Mouse (Mus musculus): Measurements from ENCODE around the gene Cep19. TPM values are rescaled to one million over a fixed set of nuclear protein-coding genes. Genes with fewer than 3 reads are reported as not detected.
"Not testable (repeated sequence)": the region's sequence is repeated elsewhere in the genome, so short reads cannot be mapped to it uniquely, and the experiment has no call there.

Gene Cep19
- polyA plus RNA-seq (2014; fragmentation: Nextera tagmentation; extraction: Ambion mirVana): 50.9 and 58.3 TPM in 2 replicates

DNA sequence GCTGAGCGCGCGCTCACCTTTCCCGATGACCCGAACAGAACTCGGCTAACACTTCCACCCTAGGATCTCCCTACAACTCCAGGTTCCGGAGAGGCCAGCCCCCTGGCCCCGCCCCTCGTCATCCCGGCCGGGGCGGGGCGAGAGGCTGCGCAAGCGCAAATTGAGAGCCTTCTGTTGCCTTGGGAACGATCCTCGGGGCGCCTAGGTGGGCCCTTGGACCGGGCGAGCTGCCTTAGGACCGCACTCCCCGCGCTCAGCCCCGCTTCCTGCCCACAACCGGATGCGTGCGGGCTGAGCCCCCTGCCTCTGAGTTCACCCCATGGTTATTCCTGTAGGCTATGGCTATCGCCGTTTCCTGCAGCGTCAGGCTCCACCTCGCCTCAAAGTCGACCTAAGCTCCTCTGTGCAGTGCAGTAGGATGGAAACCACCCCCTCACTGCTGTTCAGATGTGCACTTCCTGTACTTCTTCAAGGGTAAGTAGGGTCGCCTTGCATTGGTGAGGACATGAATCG, at the start of gene Cep19, which contains the start of gene Pigx:
Gene Cep19 (plus strand): TSS at position 163 of the 513 bp plus-strand sequence.
Gene Pigx (minus strand): TSS at position 103 of the 513 bp plus-strand sequence.
- Histone ChIP-seq H3K27ac (ENCODE audit: low read depth, low read length) (peak within 1 kb of the TSS; percentile 71), H3K9me3 (ENCODE audit: control insufficient read depth, low read length) (no peaks in the 10 kb centered on the region), H3K4me1 (ENCODE audit: control insufficient read depth, insufficient read depth, low read length) (peaks cover 10% of the 10 kb centered on the region), H3K9ac (replicated peaks; ENCODE audit: low read depth, low read length) (peak within 1 kb of the TSS; percentile 74), H3K4me3 (ENCODE audit: low read depth, low read length) (peak within 1 kb of the TSS; percentile 93), H3K4me2 (ENCODE audit: low read depth, low read length) (peak within 1 kb of the TSS; percentile 75), H3K36me3 (ENCODE audit: control insufficient read depth, insufficient read depth, low read length) (no peaks in the 10 kb centered on the region), H3K27me3 (ENCODE audit: control insufficient read depth, insufficient read depth, low read length) (no peaks in the 10 kb centered on the region)
- under 1% methylated on average over 34 of the region's 34 CpGs for WGBS
- peak; percentile 98 for ATAC-seq (ENCODE audit: low read depth)

DNA sequence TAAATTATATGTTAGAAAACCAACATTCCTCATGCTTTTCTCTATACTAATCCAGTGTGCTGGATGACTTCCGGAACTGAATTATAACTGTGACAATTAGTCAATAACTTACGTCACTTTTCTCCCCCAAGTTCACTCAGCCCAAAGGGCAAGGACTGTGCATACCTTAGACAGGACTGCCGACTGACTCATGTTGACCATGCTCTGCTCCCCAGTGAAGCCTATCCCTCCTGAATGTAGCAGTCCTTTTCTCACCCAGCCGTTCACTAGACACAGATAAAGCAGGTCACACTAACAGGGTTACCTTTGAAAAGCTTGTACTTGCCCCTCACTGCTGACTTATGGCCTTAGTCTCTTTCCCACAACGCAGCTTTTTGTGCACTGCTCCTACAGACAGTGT, 40.8 kb upstream of the Cep19 start:
- 84% methylated on average over 5 of the region's 5 CpGs for WGBS
- no peak for ATAC-seq (ENCODE audit: low read depth)

GRCm38 (mm10) chr16:32059840-32060523, 39.6 kb upstream of the Cep19 start:
- Histone ChIP-seq H3K27me3 (ENCODE audit: control insufficient read depth, insufficient read depth, low read length) (no peaks in the 10 kb centered on the region), H3K9me3 (ENCODE audit: control insufficient read depth, low read length) (no peaks in the 10 kb centered on the region), H3K36me3 (ENCODE audit: control insufficient read depth, insufficient read depth, low read length) (no peaks in the 10 kb centered on the region), H3K9ac (replicated peaks; ENCODE audit: low read depth, low read length) (no peak overlapping the region), H3K27ac (ENCODE audit: low read depth, low read length) (no peak overlapping the region), H3K4me3 (ENCODE audit: low read depth, low read length) (no peak overlapping the region), H3K4me2 (ENCODE audit: low read depth, low read length) (no peak overlapping the region), H3K4me1 (ENCODE audit: control insufficient read depth, insufficient read depth, low read length) (no peaks in the 10 kb centered on the region)
- 79% methylated on average over 6 of the region's 6 CpGs for WGBS
- no peak for ATAC-seq (ENCODE audit: low read depth)

More for the DNA sequence above, 40.8 kb upstream of the Cep19 start:
- no peak overlapping the region for H3K27ac ChIP-seq (ENCODE audit: low read depth, low read length)
- no peaks in the 10 kb centered on the region for H3K36me3 ChIP-seq (ENCODE audit: control insufficient read depth, insufficient read depth, low read length)
- H3K9me3 ChIP-seq (ENCODE audit: control insufficient read depth, low read length): no peaks in the 10 kb centered on the region
- no peak overlapping the region for H3K4me2 ChIP-seq (ENCODE audit: low read depth, low read length)
- no peak overlapping the region for H3K9ac ChIP-seq (replicated peaks; ENCODE audit: low read depth, low read length)
- no peaks in the 10 kb centered on the region for H3K4me1 ChIP-seq (ENCODE audit: control insufficient read depth, insufficient read depth, low read length)
- no peak overlapping the region for H3K4me3 ChIP-seq (ENCODE audit: low read depth, low read length)
- H3K27me3 ChIP-seq (ENCODE audit: control insufficient read depth, insufficient read depth, low read length): no peaks in the 10 kb centered on the region

DNA sequence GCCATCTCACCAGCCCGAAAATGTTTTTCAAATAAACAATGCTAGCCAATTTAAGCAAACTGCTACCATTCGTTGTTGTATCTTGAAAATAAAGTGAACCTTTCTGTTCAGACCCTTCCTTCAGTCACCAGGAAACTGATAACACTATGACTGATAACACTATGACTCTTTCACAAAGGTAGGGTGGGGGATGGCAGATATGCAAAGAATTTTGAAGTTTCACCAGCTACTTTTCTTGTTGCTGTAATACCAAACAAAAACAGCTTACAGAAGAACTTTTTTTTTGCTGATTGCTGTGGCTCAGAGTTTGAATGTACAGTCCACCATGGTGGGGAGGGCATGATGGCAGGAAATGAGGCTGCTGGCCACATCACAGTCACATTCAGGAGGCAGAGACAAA, 37.4 kb upstream of the Cep19 start:
- ATAC-seq (ENCODE audit: low read depth): no peak
- WGBS: 92% methylated on average over 2 of the region's 2 CpGs

DNA sequence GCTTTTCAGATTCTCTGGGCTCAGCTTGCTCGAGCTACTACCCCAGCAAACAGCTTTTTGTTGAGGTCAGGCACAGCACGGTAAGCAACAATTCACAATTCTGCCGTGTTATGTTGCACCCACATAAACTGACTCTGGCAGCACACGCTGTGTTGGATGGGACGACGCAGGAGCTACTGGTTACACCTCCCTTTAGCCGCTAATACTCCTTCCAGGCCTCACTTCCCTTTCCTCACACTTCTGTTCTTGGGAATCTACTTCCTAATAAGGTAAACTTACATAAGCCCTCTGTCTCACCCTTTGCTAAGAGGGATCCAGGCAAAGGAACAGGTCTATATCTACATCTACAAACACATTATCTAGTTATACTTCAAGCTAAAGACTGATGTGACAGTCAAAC, 35.7 kb upstream of the Cep19 start:
- Histone ChIP-seq H3K27me3 (ENCODE audit: control insufficient read depth, insufficient read depth, low read length) (no peaks in the 10 kb centered on the region), H3K9me3 (ENCODE audit: control insufficient read depth, low read length) (no peaks in the 10 kb centered on the region), H3K9ac (replicated peaks; ENCODE audit: low read depth, low read length) (no peak overlapping the region), H3K27ac (ENCODE audit: low read depth, low read length) (no peak overlapping the region), H3K36me3 (ENCODE audit: control insufficient read depth, insufficient read depth, low read length) (no peaks in the 10 kb centered on the region; the same call in 1 of the 2 replicates), H3K4me3 (ENCODE audit: low read depth, low read length) (no peak overlapping the region), H3K4me1 (ENCODE audit: control insufficient read depth, insufficient read depth, low read length) (no peaks in the 10 kb centered on the region), H3K4me2 (ENCODE audit: low read depth, low read length) (no peak overlapping the region)
- no peak for ATAC-seq (ENCODE audit: low read depth)
- 86% methylated on average over 7 of the region's 7 CpGs for WGBS

More for the DNA sequence above, 37.4 kb upstream of the Cep19 start:
- no peaks in the 10 kb centered on the region for H3K36me3 ChIP-seq (ENCODE audit: control insufficient read depth, insufficient read depth, low read length)
- no peaks in the 10 kb centered on the region for H3K27me3 ChIP-seq (ENCODE audit: control insufficient read depth, insufficient read depth, low read length)
- H3K4me1 ChIP-seq (ENCODE audit: control insufficient read depth, insufficient read depth, low read length): no peaks in the 10 kb centered on the region
- no peak overlapping the region for H3K9ac ChIP-seq (replicated peaks; ENCODE audit: low read depth, low read length)
- no peaks in the 10 kb centered on the region for H3K9me3 ChIP-seq (ENCODE audit: control insufficient read depth, low read length)
- no peak overlapping the region for H3K4me3 ChIP-seq (ENCODE audit: low read depth, low read length)
- H3K27ac ChIP-seq (ENCODE audit: low read depth, low read length): no peak overlapping the region
- H3K4me2 ChIP-seq (ENCODE audit: low read depth, low read length): no peak overlapping the region

DNA sequence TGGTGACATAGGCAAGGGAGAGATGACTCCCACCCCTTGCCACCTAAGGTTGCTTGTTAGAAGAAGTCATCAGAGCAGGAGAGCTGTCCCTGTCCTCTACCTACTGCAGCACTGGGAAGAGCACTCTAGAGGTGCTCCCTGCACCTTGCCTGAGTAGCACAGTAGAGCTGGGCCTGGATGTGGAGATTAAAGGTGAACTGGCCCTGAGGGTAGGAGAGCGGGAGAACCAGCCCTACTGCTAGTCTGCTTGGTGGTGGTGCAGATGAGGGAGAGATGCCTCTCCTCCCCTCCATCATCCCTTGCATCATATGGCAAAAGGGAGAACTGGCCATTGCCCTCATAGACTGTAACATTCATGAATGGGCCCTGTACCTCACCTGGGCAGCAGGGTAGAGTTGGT, 32.7 kb upstream of the Cep19 start:
- no peak overlapping the region for H3K27ac ChIP-seq (ENCODE audit: low read depth, low read length)
- no peaks in the 10 kb centered on the region for H3K4me1 ChIP-seq (ENCODE audit: control insufficient read depth, insufficient read depth, low read length)
- no peak overlapping the region for H3K4me2 ChIP-seq (ENCODE audit: low read depth, low read length)
- WGBS: 100% methylated on average over 1 of the region's 1 CpGs
- H3K9ac ChIP-seq (replicated peaks; ENCODE audit: low read depth, low read length): no peak overlapping the region
- ATAC-seq (ENCODE audit: low read depth): no peak
- H3K36me3 ChIP-seq (ENCODE audit: control insufficient read depth, insufficient read depth, low read length): no peaks in the 10 kb centered on the region; the same call in 1 of the 2 replicates
- no peak overlapping the region for H3K4me3 ChIP-seq (ENCODE audit: low read depth, low read length)
- no peaks in the 10 kb centered on the region for H3K9me3 ChIP-seq (ENCODE audit: control insufficient read depth, low read length)
- H3K27me3 ChIP-seq (ENCODE audit: control insufficient read depth, insufficient read depth, low read length): no peaks in the 10 kb centered on the region

GRCm38 (mm10) chr16:32068389-32069300, 31.0 kb upstream of the Cep19 start:
- Histone ChIP-seq H3K9ac (replicated peaks; ENCODE audit: low read depth, low read length) (no peak overlapping the region), H3K4me1 (ENCODE audit: control insufficient read depth, insufficient read depth, low read length) (no peaks in the 10 kb centered on the region), H3K4me3 (ENCODE audit: low read depth, low read length) (no peak overlapping the region), H3K36me3 (ENCODE audit: control insufficient read depth, insufficient read depth, low read length) (no peaks in the 10 kb centered on the region; the same call in 1 of the 2 replicates), H3K27ac (ENCODE audit: low read depth, low read length) (no peak overlapping the region), H3K27me3 (ENCODE audit: control insufficient read depth, insufficient read depth, low read length) (no peaks in the 10 kb centered on the region), H3K9me3 (ENCODE audit: control insufficient read depth, low read length) (no peaks in the 10 kb centered on the region), H3K4me2 (ENCODE audit: low read depth, low read length) (no peak overlapping the region)
- WGBS: 85% methylated on average over 12 of the region's 12 CpGs
- ATAC-seq (ENCODE audit: low read depth): no peak

DNA sequence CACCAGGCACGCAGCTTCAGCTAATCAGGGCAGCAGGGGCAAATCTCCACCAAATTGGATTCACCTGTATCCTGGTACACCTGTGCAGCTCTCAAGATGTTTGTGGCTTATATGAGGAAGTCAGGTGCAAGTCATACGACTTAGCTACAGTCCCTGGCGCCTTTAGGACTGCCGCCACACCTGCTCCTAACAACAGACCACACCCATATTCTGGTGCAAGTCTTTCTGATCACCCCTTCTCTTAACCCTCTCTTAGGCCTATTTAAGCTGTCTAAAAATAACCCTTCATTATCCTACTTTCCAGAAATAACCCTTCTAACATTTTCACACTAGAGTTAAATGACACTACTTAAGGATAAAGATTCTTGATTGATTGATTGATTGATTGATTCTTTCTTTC, 29.5 kb upstream of the Cep19 start:
- not testable (repeated sequence) for H3K27me3 ChIP-seq (ENCODE audit: control insufficient read depth, insufficient read depth, low read length); H3K4me1 ChIP-seq (ENCODE audit: control insufficient read depth, insufficient read depth, low read length); H3K4me2 ChIP-seq (ENCODE audit: low read depth, low read length); H3K9ac ChIP-seq (replicated peaks; ENCODE audit: low read depth, low read length); H3K9me3 ChIP-seq (ENCODE audit: control insufficient read depth, low read length); H3K27ac ChIP-seq (ENCODE audit: low read depth, low read length); H3K36me3 ChIP-seq (ENCODE audit: control insufficient read depth, insufficient read depth, low read length); H3K4me3 ChIP-seq (ENCODE audit: low read depth, low read length); ATAC-seq (ENCODE audit: low read depth)
- WGBS: 90% methylated on average over 4 of the region's 4 CpGs

- no peaks in the 10 kb centered on the region for H3K9me3 ChIP-seq (ENCODE audit: control insufficient read depth, low read length)
- no peak for ATAC-seq (ENCODE audit: low read depth)
- peaks cover 17% of the 10 kb centered on the region; the same call in 1 of the 2 replicates for H3K4me1 ChIP-seq (ENCODE audit: control insufficient read depth, insufficient read depth, low read length)
- H3K27me3 ChIP-seq (ENCODE audit: control insufficient read depth, insufficient read depth, low read length): no peaks in the 10 kb centered on the region
- no peak overlapping the region for H3K4me2 ChIP-seq (ENCODE audit: low read depth, low read length)
- no peak overlapping the region for H3K9ac ChIP-seq (replicated peaks; ENCODE audit: low read depth, low read length)
- no peaks in the 10 kb centered on the region for H3K36me3 ChIP-seq (ENCODE audit: control insufficient read depth, insufficient read depth, low read length)
- no peak overlapping the region for H3K4me3 ChIP-seq (ENCODE audit: low read depth, low read length)
- no peak overlapping the region for H3K27ac ChIP-seq (ENCODE audit: low read depth, low read length)
- WGBS: 54% methylated on average over 1 of the region's 1 CpGs
Measured at GRCm38 (mm10) chr16:32075762-32076161, 23.8 kb upstream of the Cep19 start.

Measured in neural tube, embryonic 14.5 days (tissue).